Mouse (Mus musculus): ENCODE data around the gene Car11. TPM values are rescaled to one million over a fixed set of nuclear protein-coding genes. Genes with fewer than 3 reads are reported as not detected.

Gene Car11
- polyA plus RNA-seq, 1 experiment from 2014 or later: 5.8 TPM

GRCm38 (mm10) chr7:45704730-45705442 is 5.2 kb downstream of the Car11 start, which contains the start of gene Dbp:
Gene Dbp (plus strand): TSS chr7:45705088.
- H3K4me3 ChIP-seq: peak within 1 kb of the TSS; percentile 69
- under 1% methylated on average over 36 of the region's 36 CpGs for WGBS
- no peaks in the 10 kb centered on the region for H3K9me3 ChIP-seq (replicated peaks)
- peaks cover 4% of the 10 kb centered on the region for H3K36me3 ChIP-seq
- H3K27ac ChIP-seq (ENCODE audit: poor library complexity, severe bottlenecking): peak within 1 kb of the TSS; percentile 87
- H3K4me2 ChIP-seq: peak within 1 kb of the TSS; percentile 95
- peaks cover 64% of the 10 kb centered on the region for H3K4me1 ChIP-seq (replicated peaks)
- peaks cover 15% of the 10 kb centered on the region for H3K27me3 ChIP-seq (replicated peaks)
- ATAC-seq (ENCODE audit: insufficient number of reproducible peaks, low FRiP score): peak; percentile 91
- H3K9ac ChIP-seq: peak within 1 kb of the TSS; percentile 91

GRCm38 (mm10) chr7:45705443-45705864 is 5.8 kb downstream of the Car11 start:
- Histone ChIP-seq H3K9ac (peak overlapping the region; percentile 91), H3K4me2 (peak overlapping the region; percentile 95), H3K36me3 (peaks cover 10% of the 10 kb centered on the region), H3K4me3 (peak overlapping the region; percentile 69), H3K4me1 (replicated peaks) (peaks cover 58% of the 10 kb centered on the region), H3K27ac (ENCODE audit: poor library complexity, severe bottlenecking) (peak overlapping the region; percentile 87), H3K27me3 (replicated peaks) (peaks cover 9% of the 10 kb centered on the region), H3K9me3 (replicated peaks) (no peaks in the 10 kb centered on the region)
- no peak for ATAC-seq (ENCODE audit: insufficient number of reproducible peaks, low FRiP score)
- WGBS: under 1% methylated on average over 21 of the region's 21 CpGs

- peak overlapping the region; percentile 91 for H3K9ac ChIP-seq
- H3K27me3 ChIP-seq (replicated peaks): peaks cover 6% of the 10 kb centered on the region; the same call in 1 of the 2 replicates
- ATAC-seq (ENCODE audit: insufficient number of reproducible peaks, low FRiP score): no peak
- H3K36me3 ChIP-seq: peaks cover 14% of the 10 kb centered on the region
- no peaks in the 10 kb centered on the region for H3K9me3 ChIP-seq (replicated peaks)
- H3K4me1 ChIP-seq (replicated peaks): peaks cover 56% of the 10 kb centered on the region
- 1% methylated on average over 7 of the region's 7 CpGs for WGBS
- H3K4me3 ChIP-seq: peak overlapping the region; percentile 69
- peak overlapping the region; percentile 95 for H3K4me2 ChIP-seq
- H3K27ac ChIP-seq (ENCODE audit: poor library complexity, severe bottlenecking): peak overlapping the region; percentile 87
Measured at GRCm38 (mm10) chr7:45705873-45706281, 6.2 kb downstream of the Car11 start.

GRCm38 (mm10) chr7:45706721-45707241 is 7.1 kb downstream of the Car11 start:
- 1% methylated on average over 45 of the region's 45 CpGs for WGBS
- peak; percentile 49 for ATAC-seq (ENCODE audit: insufficient number of reproducible peaks, low FRiP score)
- H3K9ac ChIP-seq: peak overlapping the region; percentile 91
- peaks cover 23% of the 10 kb centered on the region for H3K36me3 ChIP-seq
- H3K27me3 ChIP-seq (replicated peaks): no peaks in the 10 kb centered on the region
- H3K27ac ChIP-seq (ENCODE audit: poor library complexity, severe bottlenecking): peak overlapping the region; percentile 87
- peak overlapping the region; percentile 69 for H3K4me3 ChIP-seq
- H3K4me1 ChIP-seq (replicated peaks): peaks cover 51% of the 10 kb centered on the region
- peak overlapping the region; percentile 95 for H3K4me2 ChIP-seq
- no peaks in the 10 kb centered on the region for H3K9me3 ChIP-seq (replicated peaks)

GRCm38 (mm10) chr7:45707375-45707967 is 7.8 kb downstream of the Car11 start:
- Histone ChIP-seq H3K4me2 (peak overlapping the region; percentile 95), H3K4me3 (peak overlapping the region; percentile 69), H3K9me3 (replicated peaks) (no peaks in the 10 kb centered on the region), H3K36me3 (peaks cover 30% of the 10 kb centered on the region), H3K4me1 (replicated peaks) (peaks cover 52% of the 10 kb centered on the region), H3K27ac (ENCODE audit: poor library complexity, severe bottlenecking) (peak overlapping the region; percentile 84), H3K9ac (peak overlapping the region; percentile 33), H3K27me3 (replicated peaks) (no peaks in the 10 kb centered on the region)
- ATAC-seq (ENCODE audit: insufficient number of reproducible peaks, low FRiP score): peak; percentile 48
- under 1% methylated on average over 27 of the region's 27 CpGs for WGBS

GRCm38 (mm10) chr7:45708221-45708761 is 8.6 kb downstream of the Car11 start:
- H3K36me3 ChIP-seq: peaks cover 38% of the 10 kb centered on the region
- H3K4me3 ChIP-seq: peak overlapping the region; percentile 69; the same call in 1 of the 2 replicates
- no peaks in the 10 kb centered on the region for H3K27me3 ChIP-seq (replicated peaks)
- ATAC-seq (ENCODE audit: insufficient number of reproducible peaks, low FRiP score): no peak
- no peak overlapping the region for H3K27ac ChIP-seq (ENCODE audit: poor library complexity, severe bottlenecking)
- WGBS: 47% methylated on average over 13 of the region's 13 CpGs
- H3K9ac ChIP-seq: peak overlapping the region; percentile 33
- peak overlapping the region; percentile 95 for H3K4me2 ChIP-seq
- H3K4me1 ChIP-seq (replicated peaks): peaks cover 52% of the 10 kb centered on the region
- no peaks in the 10 kb centered on the region for H3K9me3 ChIP-seq (replicated peaks)

- H3K4me2 ChIP-seq: no peak overlapping the region
Measured at GRCm38 (mm10) chr7:45709036-45709435, 9.4 kb downstream of the Car11 start.

GRCm38 (mm10) chr7:45709677-45710355 is 10.2 kb downstream of the Car11 start:
- Histone ChIP-seq H3K27ac (ENCODE audit: poor library complexity, severe bottlenecking) (no peak overlapping the region), H3K4me2 (no peak overlapping the region), H3K36me3 (peaks cover 43% of the 10 kb centered on the region), H3K27me3 (replicated peaks) (no peaks in the 10 kb centered on the region), H3K4me1 (replicated peaks) (peaks cover 53% of the 10 kb centered on the region), H3K9ac (no peak overlapping the region), H3K4me3 (no peak overlapping the region), H3K9me3 (replicated peaks) (no peaks in the 10 kb centered on the region)
- ATAC-seq (ENCODE audit: insufficient number of reproducible peaks, low FRiP score): no peak
- 67% methylated on average over 14 of the region's 14 CpGs for WGBS

More at GRCm38 (mm10) chr7:45709036-45709435, 9.4 kb downstream of the Car11 start:
- Histone ChIP-seq H3K27ac (ENCODE audit: poor library complexity, severe bottlenecking) (no peak overlapping the region), H3K36me3 (peaks cover 43% of the 10 kb centered on the region), H3K4me1 (replicated peaks) (peaks cover 46% of the 10 kb centered on the region), H3K9ac (no peak overlapping the region), H3K4me3 (no peak overlapping the region), H3K27me3 (replicated peaks) (no peaks in the 10 kb centered on the region), H3K9me3 (replicated peaks) (no peaks in the 10 kb centered on the region)
- no peak for ATAC-seq (ENCODE audit: insufficient number of reproducible peaks, low FRiP score)
- WGBS: 45% methylated on average over 6 of the region's 6 CpGs

GRCm38 (mm10) chr7:45710477-45711191 is 11.0 kb downstream of the Car11 start:
- H3K9me3 ChIP-seq (replicated peaks): no peaks in the 10 kb centered on the region
- H3K9ac ChIP-seq: no peak overlapping the region
- no peak overlapping the region for H3K4me2 ChIP-seq
- H3K4me3 ChIP-seq: no peak overlapping the region
- ATAC-seq (ENCODE audit: insufficient number of reproducible peaks, low FRiP score): no peak
- peaks cover 52% of the 10 kb centered on the region for H3K4me1 ChIP-seq (replicated peaks)
- no peak overlapping the region for H3K27ac ChIP-seq (ENCODE audit: poor library complexity, severe bottlenecking)
- no peaks in the 10 kb centered on the region for H3K27me3 ChIP-seq (replicated peaks)
- 92% methylated on average over 20 of the region's 20 CpGs for WGBS
- peaks cover 43% of the 10 kb centered on the region for H3K36me3 ChIP-seq

- ATAC-seq (ENCODE audit: insufficient number of reproducible peaks, low FRiP score): no peak
- H3K27ac ChIP-seq (ENCODE audit: poor library complexity, severe bottlenecking): no peak overlapping the region
- no peak overlapping the region for H3K4me3 ChIP-seq
- H3K36me3 ChIP-seq: peaks cover 43% of the 10 kb centered on the region
- 88% methylated on average over 24 of the region's 24 CpGs for WGBS
- H3K4me2 ChIP-seq: no peak overlapping the region
- H3K4me1 ChIP-seq (replicated peaks): peaks cover 52% of the 10 kb centered on the region
- no peak overlapping the region for H3K9ac ChIP-seq
- no peaks in the 10 kb centered on the region for H3K9me3 ChIP-seq (replicated peaks)
- H3K27me3 ChIP-seq (replicated peaks): no peaks in the 10 kb centered on the region
Measured at GRCm38 (mm10) chr7:45711316-45712021, 11.8 kb downstream of the Car11 start.

Measured in heart, embryonic 12.5 days (tissue).